Mouse (Mus musculus): Measurements from ENCODE around the gene BC049715. TPM values are rescaled to one million over a fixed set of nuclear protein-coding genes. Genes with fewer than 3 reads are reported as not detected.

Gene BC049715
- polyA plus RNA-seq, 1 experiment from 2014 or later: 0.46 TPM

DNA sequence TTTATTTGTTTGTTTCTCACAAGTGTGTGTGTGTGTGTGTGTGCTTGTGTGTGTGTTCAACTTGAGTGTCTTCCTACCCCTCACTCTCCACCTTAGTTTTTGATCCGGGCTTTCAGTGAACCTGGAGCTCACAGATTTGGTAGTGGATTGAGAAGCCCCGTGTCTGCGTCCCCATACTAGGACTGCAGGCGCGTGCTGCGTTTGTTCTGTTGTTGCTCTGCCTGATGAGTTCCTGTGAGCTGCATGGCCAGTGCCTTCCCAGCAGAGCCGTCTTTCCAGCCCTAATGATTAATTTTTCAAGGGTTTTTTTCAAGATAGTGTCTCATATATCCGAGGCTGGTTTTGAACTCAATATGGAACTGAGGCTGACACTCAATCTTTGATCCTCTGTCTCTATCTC is 31.0 kb downstream of the BC049715 start:
- 42% methylated on average over 8 of the region's 8 CpGs for WGBS
- Histone ChIP-seq H3K27me3 (ENCODE audit: control insufficient read depth, insufficient read depth, low read length) (no peaks in the 10 kb centered on the region), H3K9me3 (ENCODE audit: control insufficient read depth, low read length) (no peaks in the 10 kb centered on the region), H3K4me1 (replicated peaks; ENCODE audit: control insufficient read depth, insufficient read depth) (peaks cover 3% of the 10 kb centered on the region; the same call in 1 of the 2 replicates), H3K4me3 (ENCODE audit: low read depth, low read length) (no peak overlapping the region), H3K27ac (replicated peaks) (no peak overlapping the region), H3K4me2 (replicated peaks; ENCODE audit: low read depth) (no peak overlapping the region), H3K36me3 (ENCODE audit: control insufficient read depth, insufficient read depth, low read length) (no peaks in the 10 kb centered on the region), H3K9ac (ENCODE audit: low read length) (no peak overlapping the region)
- DNase-seq (ENCODE audit: low spot score): no peak
- TF ChIP-seq CTCF (IDR thresholded peaks at IDR 0.05; ENCODE audit: low read depth) (no peak), EP300 (optimal IDR thresholded peaks at IDR 0.05) (no peak)
- ATAC-seq (ENCODE audit: low FRiP score, low TSS enrichment): no peak

DNA sequence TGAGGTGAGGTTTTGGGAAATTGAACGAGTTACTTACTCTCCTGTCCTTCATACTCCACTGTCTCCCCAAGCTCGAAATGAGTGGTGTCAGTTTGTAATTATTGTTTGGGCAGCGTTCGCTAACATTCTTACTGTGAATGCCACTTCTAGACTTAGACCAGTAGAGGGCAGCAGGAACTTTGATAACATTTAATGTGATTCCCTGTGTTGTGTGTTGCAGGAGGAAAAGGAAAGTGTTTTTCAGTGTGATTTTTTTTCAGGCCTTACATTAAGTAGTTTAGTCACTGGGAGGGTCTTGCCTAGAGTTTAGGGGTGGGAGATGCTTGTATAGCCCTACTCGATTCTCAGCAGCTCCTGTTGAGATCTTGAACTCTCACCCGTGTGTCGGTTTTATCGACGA is 33.6 kb downstream of the BC049715 start:
- TF ChIP-seq CTCF (IDR thresholded peaks at IDR 0.05; ENCODE audit: low read depth) (peak; percentile 96), EP300 (optimal IDR thresholded peaks at IDR 0.05) (no peak)
- Histone ChIP-seq H3K4me2 (replicated peaks; ENCODE audit: low read depth) (no peak overlapping the region), H3K9ac (ENCODE audit: low read length) (no peak overlapping the region), H3K4me1 (replicated peaks; ENCODE audit: control insufficient read depth, insufficient read depth) (peaks cover 3% of the 10 kb centered on the region; the same call in 1 of the 2 replicates), H3K9me3 (ENCODE audit: control insufficient read depth, low read length) (no peaks in the 10 kb centered on the region), H3K36me3 (ENCODE audit: control insufficient read depth, insufficient read depth, low read length) (no peaks in the 10 kb centered on the region), H3K27me3 (ENCODE audit: control insufficient read depth, insufficient read depth, low read length) (no peaks in the 10 kb centered on the region), H3K27ac (replicated peaks) (no peak overlapping the region), H3K4me3 (ENCODE audit: low read depth, low read length) (no peak overlapping the region)
- WGBS: 28% methylated on average over 9 of the region's 9 CpGs
- DNase-seq (ENCODE audit: low spot score) (no peak), ATAC-seq (ENCODE audit: low FRiP score, low TSS enrichment) (peak; percentile 67)

DNA sequence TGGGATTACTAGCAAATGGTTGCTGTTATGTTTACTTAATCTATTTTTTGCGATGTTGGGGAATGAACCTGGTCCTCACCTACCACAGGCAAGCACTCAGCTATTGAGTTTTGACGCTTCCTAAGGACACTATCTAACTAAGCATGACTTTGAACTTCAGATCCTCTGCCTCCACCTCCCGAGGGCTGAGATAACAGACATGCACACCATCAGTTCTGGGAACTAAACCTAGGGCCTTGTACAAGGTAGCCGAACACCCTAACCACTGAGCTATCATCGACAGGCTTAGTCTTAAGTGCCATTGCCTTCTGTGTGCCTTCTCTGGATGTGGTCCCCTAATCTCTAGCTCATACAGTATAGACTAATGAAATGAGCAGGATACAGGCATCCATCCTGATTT is 37.9 kb downstream of the BC049715 start:
- no peaks in the 10 kb centered on the region for H3K9me3 ChIP-seq (ENCODE audit: control insufficient read depth, low read length)
- H3K4me1 ChIP-seq (replicated peaks; ENCODE audit: control insufficient read depth, insufficient read depth): no peaks in the 10 kb centered on the region; the same call in 1 of the 2 replicates
- H3K27me3 ChIP-seq (ENCODE audit: control insufficient read depth, insufficient read depth, low read length): no peaks in the 10 kb centered on the region
- no peak for TF ChIP-seq EP300 (optimal IDR thresholded peaks at IDR 0.05)
- no peak for TF ChIP-seq CTCF (IDR thresholded peaks at IDR 0.05; ENCODE audit: low read depth)
- WGBS: 90% methylated on average over 5 of the region's 5 CpGs
- no peaks in the 10 kb centered on the region for H3K36me3 ChIP-seq (ENCODE audit: control insufficient read depth, insufficient read depth, low read length)
- no peak overlapping the region for H3K9ac ChIP-seq (ENCODE audit: low read length)
- H3K27ac ChIP-seq (replicated peaks): no peak overlapping the region
- H3K4me2 ChIP-seq (replicated peaks; ENCODE audit: low read depth): no peak overlapping the region
- ATAC-seq (ENCODE audit: low FRiP score, low TSS enrichment) (no peak), DNase-seq (ENCODE audit: low spot score) (no peak)
- no peak overlapping the region for H3K4me3 ChIP-seq (ENCODE audit: low read depth, low read length)

DNA sequence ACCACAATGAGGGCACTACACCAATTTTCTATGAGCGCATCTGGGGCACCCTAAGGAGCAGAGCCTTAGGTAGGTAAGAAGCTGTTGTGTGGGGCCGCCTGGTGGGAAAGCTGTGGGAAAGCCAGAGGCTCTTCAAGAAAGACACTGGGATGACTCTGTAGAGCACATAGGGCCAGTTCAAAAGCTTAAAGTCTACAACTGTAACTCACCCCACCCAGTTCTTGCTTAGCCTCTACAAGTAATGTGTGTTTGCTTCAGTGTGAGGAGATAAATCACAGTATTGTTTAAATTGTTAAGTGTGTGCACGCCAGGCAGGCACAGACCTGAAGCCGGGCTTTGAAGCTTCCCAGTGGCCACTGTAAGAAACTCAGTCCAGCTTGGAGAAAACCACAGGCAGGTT is 38.7 kb downstream of the BC049715 start:
- H3K9me3 ChIP-seq (ENCODE audit: control insufficient read depth, low read length): no peaks in the 10 kb centered on the region
- H3K27me3 ChIP-seq (ENCODE audit: control insufficient read depth, insufficient read depth, low read length): no peaks in the 10 kb centered on the region
- no peak overlapping the region for H3K4me2 ChIP-seq (replicated peaks; ENCODE audit: low read depth)
- DNase-seq (ENCODE audit: low spot score) (no peak), ATAC-seq (ENCODE audit: low FRiP score, low TSS enrichment) (peak; percentile 45; the same call in 1 of the 2 replicates)
- TF ChIP-seq CTCF (IDR thresholded peaks at IDR 0.05; ENCODE audit: low read depth) (no peak), EP300 (optimal IDR thresholded peaks at IDR 0.05) (no peak)
- H3K27ac ChIP-seq (replicated peaks): peak overlapping the region; percentile 45
- H3K9ac ChIP-seq (ENCODE audit: low read length): no peak overlapping the region
- no peaks in the 10 kb centered on the region; the same call in 1 of the 2 replicates for H3K4me1 ChIP-seq (replicated peaks; ENCODE audit: control insufficient read depth, insufficient read depth)
- H3K4me3 ChIP-seq (ENCODE audit: low read depth, low read length): no peak overlapping the region
- WGBS: 48% methylated on average over 4 of the region's 4 CpGs
- H3K36me3 ChIP-seq (ENCODE audit: control insufficient read depth, insufficient read depth, low read length): no peaks in the 10 kb centered on the region

DNA sequence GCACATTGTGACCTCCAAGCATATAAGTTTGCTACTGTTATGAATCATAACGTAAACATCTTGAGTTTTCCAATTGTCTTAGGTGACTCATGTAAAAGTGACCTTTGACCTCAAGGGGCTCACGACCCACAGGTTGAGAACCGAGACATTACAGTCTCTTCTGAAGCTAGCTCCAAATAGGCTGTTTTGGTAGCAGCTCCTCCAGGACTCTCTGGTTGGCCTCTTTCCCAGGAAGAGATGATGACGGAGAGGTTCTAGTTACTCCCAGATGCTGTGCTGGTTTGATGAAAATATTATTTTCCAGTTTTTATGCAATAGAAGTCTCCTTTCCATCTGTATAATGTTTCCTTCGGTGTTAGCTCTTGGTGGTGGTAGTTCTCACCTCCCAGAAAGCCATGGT is 41.5 kb downstream of the BC049715 start:
- DNase-seq (ENCODE audit: low spot score): no peak
- H3K9ac ChIP-seq (ENCODE audit: low read length): no peak overlapping the region
- no peak overlapping the region for H3K27ac ChIP-seq (replicated peaks)
- H3K27me3 ChIP-seq (ENCODE audit: control insufficient read depth, insufficient read depth, low read length): no peaks in the 10 kb centered on the region
- 50% methylated on average over 5 of the region's 5 CpGs for WGBS
- H3K9me3 ChIP-seq (ENCODE audit: control insufficient read depth, low read length): no peaks in the 10 kb centered on the region
- no peak for ATAC-seq (ENCODE audit: low FRiP score, low TSS enrichment)
- H3K4me2 ChIP-seq (replicated peaks; ENCODE audit: low read depth): no peak overlapping the region
- no peaks in the 10 kb centered on the region for H3K36me3 ChIP-seq (ENCODE audit: control insufficient read depth, insufficient read depth, low read length)
- no peaks in the 10 kb centered on the region; the same call in 1 of the 2 replicates for H3K4me1 ChIP-seq (replicated peaks; ENCODE audit: control insufficient read depth, insufficient read depth)
- no peak overlapping the region for H3K4me3 ChIP-seq (ENCODE audit: low read depth, low read length)
- TF ChIP-seq CTCF (IDR thresholded peaks at IDR 0.05; ENCODE audit: low read depth) (no peak), EP300 (optimal IDR thresholded peaks at IDR 0.05) (no peak)

DNA sequence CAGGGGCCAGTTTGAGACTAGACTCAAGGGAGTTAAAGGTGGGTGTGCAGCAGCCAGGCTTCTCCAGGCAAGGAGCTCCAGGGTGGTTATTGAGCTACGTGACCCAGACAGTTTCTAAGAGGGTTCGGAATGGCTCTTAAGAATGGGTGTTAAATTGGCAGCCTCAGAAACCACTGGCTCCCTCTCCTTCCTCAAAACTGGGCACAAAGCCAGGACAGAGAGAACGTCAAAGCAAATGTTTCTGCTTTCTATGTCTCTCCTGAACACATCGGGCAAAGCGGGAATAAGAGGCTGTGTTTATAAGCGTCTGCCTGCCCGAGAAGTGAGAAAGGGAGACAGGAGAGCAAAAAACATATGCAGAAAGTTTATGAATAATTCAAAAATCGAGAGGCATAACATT is 47.2 kb downstream of the BC049715 start:
- ATAC-seq (ENCODE audit: low FRiP score, low TSS enrichment) (no peak; the same call in 1 of the 2 replicates), DNase-seq (ENCODE audit: low spot score) (no peak)
- no peaks in the 10 kb centered on the region for H3K27me3 ChIP-seq (ENCODE audit: control insufficient read depth, insufficient read depth, low read length)
- peak overlapping the region; percentile 21 for H3K4me2 ChIP-seq (replicated peaks; ENCODE audit: low read depth)
- no peaks in the 10 kb centered on the region for H3K9me3 ChIP-seq (ENCODE audit: control insufficient read depth, low read length)
- H3K27ac ChIP-seq (replicated peaks): 0 out of 2 replicates have a peak overlapping the region, but pooled peaks have one; percentile 59
- H3K9ac ChIP-seq (ENCODE audit: low read length): peak overlapping the region; percentile 31; the same call in 1 of the 2 replicates
- no peaks in the 10 kb centered on the region for H3K36me3 ChIP-seq (ENCODE audit: control insufficient read depth, insufficient read depth, low read length)
- WGBS: 22% methylated on average over 8 of the region's 8 CpGs
- H3K4me1 ChIP-seq (replicated peaks; ENCODE audit: control insufficient read depth, insufficient read depth): no peaks in the 10 kb centered on the region
- no peak for TF ChIP-seq CTCF (IDR thresholded peaks at IDR 0.05; ENCODE audit: low read depth)
- no peak for TF ChIP-seq EP300 (optimal IDR thresholded peaks at IDR 0.05)
- peak overlapping the region; percentile 32 for H3K4me3 ChIP-seq (ENCODE audit: low read depth, low read length)

All from stomach, postnatal 0 days (tissue).